Mouse (Mus musculus) central nervous system, embryonic 18 days (tissue): Measurements from ENCODE around the gene Fbxo4. TPM values are rescaled to one million over a fixed set of nuclear protein-coding genes. Genes with fewer than 3 reads are reported as not detected.

Experiments used
- polyA plus RNA-seq: library from polyadenylated mRNA; depleted of rRNA; stranded (reverse); fragments of >200 nt; gene quantifications from 2 replicates; pipeline ENCODE4 v1.2.3, GENCODE M21; 2012; rRNA removed

Gene Fbxo4
- 10.4 and 11.3 TPM in 2 replicates for polyA plus RNA-seq

GRCm38 (mm10) chr15:3979061-3979848, at the start of gene Fbxo4:
Fbxo4 (minus strand) TSS chr15:3979573.

DNA sequence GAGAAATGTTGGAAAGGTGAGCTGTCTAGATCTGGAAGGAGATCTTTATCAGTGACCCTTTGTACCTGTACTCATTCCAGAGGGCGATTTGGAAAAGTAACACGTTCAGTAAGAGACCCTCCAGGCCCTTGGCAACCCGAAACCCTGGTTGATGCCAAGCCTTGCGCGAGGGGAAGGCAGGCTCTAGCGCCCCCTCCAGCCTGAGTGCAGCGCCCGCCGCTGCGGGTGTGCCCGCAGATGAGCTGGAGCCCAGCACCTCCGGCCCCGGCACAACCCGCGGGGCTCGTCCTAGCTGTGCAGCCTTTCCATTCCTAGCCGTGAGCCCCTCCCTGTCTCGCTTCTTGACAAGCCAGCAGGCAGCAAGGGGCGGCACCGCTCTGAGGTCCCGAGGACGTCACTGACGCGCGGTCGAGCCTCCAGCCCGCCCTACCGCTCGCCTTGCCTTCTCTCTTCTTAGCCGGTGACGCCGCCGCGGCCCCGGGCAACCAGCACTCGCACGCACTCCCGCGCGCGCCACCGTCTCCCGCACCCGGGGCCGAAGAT, 46.9 kb upstream of the Fbxo4 start, which contains the start of gene Oxct1:
Gene Oxct1, plus strand, starts transcription at position 153 of the 543 bp plus-strand sequence.

GRCm38 (mm10) chr15:3995448-3996266, 16.3 kb upstream of the Fbxo4 start, which contains the start of gene AW549877:
AW549877 (minus strand) TSS chr15:3995744.

Other genes starting within 250 kb of the Fbxo4 start
- 38.0 and 43.7 TPM in 2 replicates for gene AW549877, start 16.2 kb upstream of the Fbxo4 start, polyA plus RNA-seq
- 147 and 156 TPM in 2 replicates for gene Oxct1, start 46.8 kb upstream of the Fbxo4 start, polyA plus RNA-seq